Mouse (Mus musculus): ENCODE measurements at regions not wholly inside any gene's neighbourhood (a gene's known extent, or its start where the extent isn't known, plus 50 kb on each side); places are given as distances from the start of the nearest gene placed in this dataset.

DNA sequence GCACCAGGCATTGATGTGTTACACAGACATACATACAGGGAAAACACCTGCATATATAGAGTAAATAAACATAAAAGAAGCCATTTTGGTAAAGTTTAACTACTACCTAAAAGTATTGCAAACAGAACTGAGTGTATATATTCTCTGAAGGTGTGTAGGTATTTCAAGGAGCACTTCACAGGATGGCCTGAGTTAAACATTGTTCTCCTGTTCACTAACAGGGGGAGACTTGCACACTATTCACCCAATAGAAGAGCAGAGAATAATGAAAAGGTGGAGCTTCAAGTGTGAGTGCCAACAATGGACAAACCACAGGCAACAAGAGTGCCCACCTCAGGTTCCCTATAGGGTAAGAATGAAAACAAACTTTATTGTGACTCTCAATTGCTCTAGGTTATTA lies 347.7 kb downstream of the Oca2 start:
- Histone ChIP-seq H3K9me3 (replicated peaks; ENCODE audit: control insufficient read depth, low read length) (no peaks in the 10 kb centered on the region), H3K4me1 (ENCODE audit: control insufficient read depth, insufficient read depth, low read length) (no peaks in the 10 kb centered on the region), H3K27ac (ENCODE audit: low read depth, low read length) (no peak overlapping the region), H3K36me3 (ENCODE audit: control insufficient read depth, insufficient read depth, low read length) (no peaks in the 10 kb centered on the region), H3K4me2 (ENCODE audit: low read length) (no peak overlapping the region), H3K9ac (ENCODE audit: low read length) (no peak overlapping the region), H3K4me3 (ENCODE audit: low read depth, low read length) (no peak overlapping the region), H3K27me3 (replicated peaks; ENCODE audit: control insufficient read depth, insufficient read depth, low read length) (no peaks in the 10 kb centered on the region)
- ATAC-seq (no peak), DNase-seq (ENCODE audit: low spot score) (no peak)

- WGBS = 23% methylated on average over 4 of the region's 4 CpGs
- H3K36me3 ChIP-seq (ENCODE audit: control insufficient read depth, insufficient read depth, low read length) = no peaks in the 10 kb centered on the region
- H3K9me3 ChIP-seq (replicated peaks; ENCODE audit: control insufficient read depth, low read length) = no peaks in the 10 kb centered on the region
- DNase-seq (ENCODE audit: low spot score) = peak; percentile 70
- no peaks in the 10 kb centered on the region for H3K27me3 ChIP-seq (replicated peaks; ENCODE audit: control insufficient read depth, insufficient read depth, low read length)
- no peak overlapping the region for H3K4me3 ChIP-seq (ENCODE audit: low read depth, low read length)
- no peaks in the 10 kb centered on the region for H3K4me1 ChIP-seq (ENCODE audit: control insufficient read depth, insufficient read depth, low read length)
- no peak overlapping the region for H3K9ac ChIP-seq (ENCODE audit: low read length)
- H3K4me2 ChIP-seq (ENCODE audit: low read length) = no peak overlapping the region
- H3K27ac ChIP-seq (ENCODE audit: low read depth, low read length) = no peak overlapping the region
- peak; percentile 93 for ATAC-seq
These were observed 351.3 kb downstream of the Oca2 start for GRCm38 (mm10) chr7:56590904-56591303.

GRCm38 (mm10) chr7:56591321-56591720 lies 351.8 kb downstream of the Oca2 start:
- no peaks in the 10 kb centered on the region for H3K36me3 ChIP-seq (ENCODE audit: control insufficient read depth, insufficient read depth, low read length)

DNA sequence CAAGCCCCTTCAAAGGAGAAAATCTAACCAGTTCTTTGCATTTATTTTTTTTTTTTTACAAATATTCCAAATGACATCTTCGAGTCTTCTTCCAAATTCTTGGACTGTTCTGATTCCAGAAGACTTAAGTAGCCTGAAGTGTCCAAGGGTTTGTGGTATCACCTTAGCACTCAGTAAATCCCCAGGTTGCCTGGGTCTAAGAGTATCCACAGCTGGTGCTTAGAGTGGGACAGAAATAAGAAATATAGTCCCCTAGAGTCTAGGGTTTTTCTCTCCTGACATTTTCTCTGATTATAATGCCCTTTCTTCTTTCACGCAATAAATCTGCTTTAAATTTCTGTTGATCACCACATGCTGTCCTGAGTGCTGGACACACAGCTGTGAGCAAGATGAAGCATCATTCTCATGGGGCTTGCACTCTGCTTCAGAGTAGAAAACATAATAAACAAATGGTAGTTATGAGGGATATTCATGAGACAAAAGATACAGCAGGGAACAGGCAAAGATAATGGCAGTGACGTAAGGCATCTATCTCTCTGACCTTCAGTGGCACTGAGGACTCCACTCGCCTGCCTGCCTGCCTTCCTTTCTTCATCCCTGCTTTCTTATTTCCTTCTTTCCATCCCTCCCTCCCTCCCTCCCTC lies 358.5 kb downstream of the Oca2 start:
- WGBS = 63% methylated on average over 4 of the region's 4 CpGs
- Histone ChIP-seq H3K4me1 (ENCODE audit: control insufficient read depth, insufficient read depth, low read length) (no peaks in the 10 kb centered on the region), H3K4me3 (ENCODE audit: low read depth, low read length) (no peak overlapping the region), H3K27ac (ENCODE audit: low read depth, low read length) (no peak overlapping the region), H3K9me3 (replicated peaks; ENCODE audit: control insufficient read depth, low read length) (no peaks in the 10 kb centered on the region), H3K36me3 (ENCODE audit: control insufficient read depth, insufficient read depth, low read length) (no peaks in the 10 kb centered on the region), H3K9ac (ENCODE audit: low read length) (no peak overlapping the region), H3K4me2 (ENCODE audit: low read length) (no peak overlapping the region), H3K27me3 (replicated peaks; ENCODE audit: control insufficient read depth, insufficient read depth, low read length) (no peaks in the 10 kb centered on the region)
- ATAC-seq (no peak), DNase-seq (ENCODE audit: low spot score) (peak; percentile 7)

More at GRCm38 (mm10) chr7:56591321-56591720, 351.8 kb downstream of the Oca2 start:
- 58% methylated on average over 3 of the region's 3 CpGs for WGBS
- Histone ChIP-seq H3K4me1 (ENCODE audit: control insufficient read depth, insufficient read depth, low read length) (no peaks in the 10 kb centered on the region), H3K9me3 (replicated peaks; ENCODE audit: control insufficient read depth, low read length) (no peaks in the 10 kb centered on the region), H3K9ac (ENCODE audit: low read length) (no peak overlapping the region), H3K4me2 (ENCODE audit: low read length) (no peak overlapping the region), H3K4me3 (ENCODE audit: low read depth, low read length) (no peak overlapping the region), H3K27me3 (replicated peaks; ENCODE audit: control insufficient read depth, insufficient read depth, low read length) (no peaks in the 10 kb centered on the region), H3K27ac (ENCODE audit: low read depth, low read length) (peak overlapping the region; percentile 70; the same call in 1 of the 2 replicates)
- no peak for DNase-seq (ENCODE audit: low spot score)
- 0 out of 2 replicates have a peak, but pooled peaks have one; percentile 10 for ATAC-seq

Measured in forebrain, embryonic 14.5 days (tissue).